Mouse (Mus musculus) frontal cortex, postnatal 25 days (tissue): Measurements from ENCODE around the gene Ubxn1.

ENCODE experiments used
- DNase-seq, 2 experiments: peaks; one replicate each; pipeline ENCODE4 v3.0.0; 2022; ENCODE audit warnings: low spot score in 2 of 2

The Ubxn1 gene

DNA sequence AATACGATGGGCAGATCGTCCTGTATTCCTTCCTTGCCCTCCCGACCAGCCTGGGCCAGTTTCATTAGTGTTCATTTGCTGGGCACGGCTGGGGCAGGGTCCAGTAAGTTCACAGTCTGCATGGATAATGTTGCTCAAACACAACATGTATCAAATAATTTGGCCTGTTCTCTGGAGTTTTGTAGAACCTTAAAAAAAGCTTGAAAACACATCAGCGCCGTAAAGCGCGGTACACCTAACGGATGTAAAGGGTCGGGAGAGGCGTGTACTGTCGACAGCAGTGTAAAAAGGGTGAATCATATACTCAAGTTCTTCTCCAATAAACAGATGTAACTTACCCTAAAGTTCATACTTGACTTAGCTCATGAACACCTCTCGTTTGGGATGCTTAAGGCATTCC lies 27.3 kb downstream of the Ubxn1 start:
- DNase-seq: no peak

DNA sequence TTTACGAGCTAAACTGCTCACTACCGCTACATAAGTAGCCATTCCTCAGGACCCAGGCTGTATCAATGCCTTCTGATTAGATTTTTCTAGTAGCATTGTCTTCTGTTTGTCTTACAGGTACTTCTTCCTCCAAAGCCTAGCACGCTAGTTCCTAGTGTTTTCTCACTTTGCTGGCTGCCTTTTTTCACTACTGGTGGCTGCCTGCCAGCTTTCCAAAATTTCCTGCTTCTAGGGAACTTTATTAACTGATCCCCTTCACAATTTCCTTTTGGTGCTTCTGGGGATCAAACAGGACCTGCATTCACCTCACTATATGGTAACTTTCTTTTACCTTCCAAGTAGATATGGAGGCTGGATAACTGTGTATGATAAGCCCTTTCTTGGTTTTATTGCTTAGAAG lies 27.8 kb downstream of the Ubxn1 start:
- no peak for DNase-seq

DNA sequence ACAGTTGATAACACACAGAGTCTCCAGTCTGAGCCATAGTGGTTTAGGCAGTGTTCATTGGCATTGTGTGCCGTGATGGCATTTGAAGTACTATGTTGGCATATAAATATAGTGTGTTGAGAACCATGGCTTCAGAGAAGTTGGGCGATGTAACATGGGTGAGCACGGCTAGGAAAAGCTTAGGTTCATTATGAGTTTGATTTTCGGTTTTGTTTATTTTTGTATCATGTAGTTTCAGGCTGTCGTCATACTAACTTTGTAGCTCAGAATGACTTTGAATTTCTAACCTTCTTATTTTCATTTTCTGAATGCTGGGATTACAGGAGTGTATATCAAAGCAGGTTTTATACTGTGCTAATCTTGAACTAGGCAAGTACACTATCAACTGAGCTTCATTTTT lies 32.1 kb downstream of the Ubxn1 start:
- DNase-seq: no peak

DNA sequence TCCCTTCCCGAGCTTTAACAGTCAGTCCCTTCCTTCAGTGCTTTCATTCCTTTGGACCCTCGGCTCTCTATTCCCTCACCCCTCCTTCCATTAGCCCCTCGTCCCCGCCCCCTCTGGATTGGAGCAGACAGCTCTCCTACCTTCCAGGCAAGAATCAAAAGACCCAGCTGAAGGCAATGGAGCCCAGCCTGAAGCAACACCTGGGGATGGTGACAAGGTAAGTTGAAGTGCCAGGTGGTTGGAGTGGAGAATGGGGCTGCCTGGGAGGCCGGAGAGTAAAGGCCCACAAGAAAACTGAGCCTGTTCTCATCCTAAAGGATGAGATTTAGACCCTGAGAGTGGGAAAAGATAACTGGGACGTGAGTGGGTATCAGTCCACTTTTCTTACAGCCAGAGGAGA lies 37.2 kb downstream of the Ubxn1 start:
- no peak for DNase-seq

DNA sequence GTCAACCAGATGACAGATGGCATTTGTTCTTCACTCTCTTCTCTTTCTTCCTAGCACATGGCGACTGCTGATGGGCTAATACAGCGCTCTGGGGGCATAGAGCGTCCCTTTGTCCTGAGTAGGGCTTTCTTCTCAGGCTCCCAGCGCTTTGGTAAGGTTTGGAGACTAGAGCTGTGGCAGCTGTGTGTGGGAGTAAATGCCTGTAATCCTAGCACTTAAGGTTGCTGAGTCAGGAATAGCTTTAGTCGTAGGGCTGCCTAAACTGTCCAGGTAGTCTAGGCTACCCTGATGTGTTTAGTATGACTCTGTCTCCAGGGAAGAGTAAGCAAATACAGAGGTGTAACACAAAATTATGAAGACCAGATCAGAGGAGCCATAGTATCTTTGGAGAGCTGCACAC lies 40.5 kb downstream of the Ubxn1 start:
- no peak for DNase-seq

DNA sequence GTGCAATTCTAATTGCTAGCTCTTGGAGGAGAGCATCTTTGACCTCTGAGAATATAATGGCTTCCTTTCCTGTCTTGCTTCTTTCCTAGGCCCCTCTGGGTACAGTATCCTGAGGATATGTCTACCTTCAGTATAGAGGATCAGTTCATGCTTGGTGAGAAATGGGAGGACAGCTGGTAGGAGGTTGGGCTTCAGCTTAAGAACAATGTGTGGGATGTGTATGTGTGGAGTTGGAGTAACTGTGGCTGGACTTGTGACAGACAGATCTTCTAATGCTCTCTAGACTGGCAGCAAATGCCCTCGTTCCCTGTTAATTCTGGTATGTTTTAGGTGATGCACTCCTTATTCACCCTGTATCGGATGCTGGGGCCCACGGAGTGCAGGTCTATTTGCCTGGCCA lies 42.9 kb downstream of the Ubxn1 start:
- no peak for DNase-seq

DNA sequence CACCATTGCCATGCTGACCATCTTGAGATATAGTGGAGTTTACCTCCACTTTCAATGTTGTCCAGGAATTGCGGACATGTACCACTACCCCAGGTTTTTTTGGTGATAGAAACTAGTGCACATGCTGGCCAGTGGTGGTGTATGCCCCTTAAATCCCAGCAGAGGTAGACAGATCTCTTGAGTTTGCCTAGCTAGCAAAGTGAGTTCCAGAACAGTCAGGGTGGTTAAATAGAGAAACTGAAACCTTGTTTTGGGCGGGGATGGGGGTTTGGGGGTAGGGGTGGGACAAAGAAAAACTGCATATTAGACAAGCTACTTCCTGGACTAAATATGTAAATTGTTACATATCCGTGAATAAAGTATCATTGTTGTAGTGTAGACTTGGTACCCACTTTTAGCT lies 47.7 kb downstream of the Ubxn1 start:
- DNase-seq: no peak

DNA sequence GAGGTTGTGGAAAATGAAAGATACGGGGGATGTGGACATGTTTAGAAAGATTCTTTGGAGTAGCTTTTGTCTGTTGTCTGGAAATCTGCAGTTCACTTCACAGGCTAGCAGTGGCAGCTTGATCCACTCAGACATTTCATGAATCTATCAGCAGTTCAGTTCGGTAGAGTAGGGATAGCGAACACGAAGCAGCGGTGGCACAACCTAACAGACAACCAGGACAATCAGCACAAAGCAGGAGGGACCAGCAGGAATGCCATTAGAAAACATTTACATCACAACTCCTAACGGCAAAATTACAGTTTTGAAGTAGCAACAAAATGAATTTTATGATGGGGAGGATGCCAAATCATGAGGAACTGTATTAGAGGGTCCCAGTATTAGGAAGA lies 48.4 kb downstream of the Ubxn1 start:
- DNase-seq: no peak

DNA sequence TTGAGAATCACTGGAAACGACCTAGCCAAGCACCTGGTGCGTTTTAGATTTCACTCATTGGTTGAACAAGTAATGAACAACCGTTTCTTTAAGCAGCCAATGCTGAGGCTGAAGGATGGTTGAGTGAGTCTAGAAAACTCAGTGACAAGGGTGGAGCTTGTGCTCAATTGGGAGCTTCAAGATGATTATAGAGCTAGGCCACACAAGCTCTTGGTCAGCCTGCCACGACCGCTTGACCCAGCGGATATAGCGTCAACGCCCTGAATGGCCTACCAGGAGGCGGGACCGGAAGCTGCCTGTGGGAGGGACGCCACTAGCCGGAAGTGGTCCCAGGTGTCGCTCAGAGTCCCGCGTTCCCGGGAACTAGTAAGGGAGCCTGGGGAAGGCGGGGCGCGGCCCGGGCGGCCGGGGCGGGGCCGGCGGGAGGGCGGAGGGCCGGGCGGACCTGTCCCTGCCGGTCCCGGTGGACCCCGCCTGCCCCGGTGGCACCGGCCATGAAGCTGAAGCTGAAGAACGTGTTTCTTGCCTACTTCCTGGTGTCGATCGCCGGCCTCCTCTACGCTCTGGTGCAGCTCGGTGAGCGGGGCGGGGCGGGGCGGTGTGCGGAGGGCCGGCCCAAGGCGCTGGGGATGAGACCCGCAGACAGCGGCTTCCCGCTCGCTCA lies 48.9 kb downstream of the Ubxn1 start, which contains the start of gene B3gat3:
B3gat3 (plus strand) TSS at position 302 of the 664 bp plus-strand sequence.
- peak; percentile 89 to 92 for DNase-seq

DNA sequence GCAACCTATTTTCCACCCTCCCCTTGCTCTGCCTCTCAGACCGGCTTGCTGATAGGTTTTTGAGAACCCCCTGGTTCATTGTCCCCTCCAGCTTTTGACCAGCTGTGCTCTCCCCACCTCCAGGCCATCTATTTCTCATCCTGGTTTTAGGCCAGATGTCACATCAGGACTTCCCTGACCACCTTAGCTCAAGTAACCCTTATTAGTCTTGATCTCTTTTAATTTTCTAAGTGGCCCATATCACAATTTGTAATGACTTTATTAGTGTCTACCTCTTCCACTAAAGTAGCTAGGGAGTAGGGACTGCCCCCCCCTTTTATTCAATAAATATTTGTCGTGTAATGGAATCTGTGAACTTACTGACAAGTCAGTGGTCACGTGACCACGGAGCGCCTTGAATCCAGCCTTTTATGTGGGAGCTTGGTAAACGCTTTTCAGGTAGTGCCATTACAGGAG lies 49.6 kb downstream of the Ubxn1 start:
- DNase-seq: no peak

DNA sequence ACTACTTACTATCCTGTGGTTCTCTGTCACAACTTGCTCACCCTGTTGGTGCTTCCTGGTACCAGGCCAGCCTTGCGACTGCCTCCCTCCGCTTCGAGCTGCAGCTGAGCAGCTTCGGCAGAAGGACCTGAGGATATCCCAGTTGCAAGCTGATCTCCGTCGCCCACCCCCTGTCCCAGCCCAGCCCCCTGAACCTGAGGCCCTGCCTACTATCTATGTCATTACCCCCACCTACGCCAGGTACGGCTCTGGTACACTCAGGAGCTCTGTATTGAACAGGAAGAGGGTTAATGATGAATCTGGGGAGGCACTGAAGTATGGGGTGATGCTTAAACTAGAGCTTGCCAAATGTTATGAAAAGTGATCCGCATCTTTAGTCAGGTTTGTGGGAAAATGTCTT lies 50.4 kb downstream of the Ubxn1 start:
- DNase-seq: no peak
